Mouse (Mus musculus): ENCODE results near the gene Fbxw16.
"Not testable (repeated sequence)": the region's sequence is repeated elsewhere in the genome, so short reads cannot be mapped to it uniquely, and the experiment has no call there.

Gene Fbxw16

DNA sequence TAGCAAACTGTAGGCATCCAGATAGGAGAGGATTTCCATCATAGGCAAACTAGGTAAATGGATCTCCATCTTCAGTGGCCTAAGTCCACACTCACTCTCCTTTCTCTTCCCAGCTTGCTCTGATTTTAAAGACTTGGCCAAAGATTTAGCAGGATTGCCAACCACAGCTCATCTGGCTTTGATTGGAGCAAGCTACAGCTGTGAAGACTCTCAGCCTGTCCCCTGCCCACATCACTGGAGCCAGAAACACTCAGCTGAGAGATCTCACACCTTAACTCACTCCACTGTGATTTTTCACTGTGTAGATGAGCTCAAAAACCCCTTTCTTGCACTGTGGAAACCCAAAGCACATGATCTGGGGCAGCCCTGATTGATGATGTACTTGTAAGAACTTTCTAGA is at the start of gene Fbxw16:
Fbxw16 (minus strand) TSS at position 101 of the 400 bp plus-strand sequence.
- no peak for DNase-seq

DNA sequence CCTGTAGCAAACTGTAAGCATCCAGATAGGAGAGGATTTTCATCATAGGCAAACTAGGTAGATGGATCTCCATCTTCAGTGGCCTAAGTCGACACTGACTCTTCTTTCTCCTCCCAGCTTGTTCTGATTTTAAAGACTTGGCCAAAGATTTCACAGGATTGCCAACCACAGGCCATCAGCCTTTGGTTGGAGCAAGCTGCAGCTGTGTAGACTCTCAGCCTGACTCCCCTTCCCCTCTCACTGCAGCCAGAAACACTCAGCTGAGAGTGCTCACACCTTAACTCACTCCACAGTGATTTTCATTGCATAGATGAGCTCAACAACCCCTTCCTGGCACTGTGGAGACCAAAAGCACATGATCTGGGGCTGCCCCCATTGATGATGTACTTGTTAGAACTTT is 46.8 kb upstream of the Fbxw16 start, which contains the start of gene Fbxw19:
Fbxw19 (minus strand) TSS at position 101 of the 400 bp plus-strand sequence.
- DNase-seq: not testable (repeated sequence)

DNA sequence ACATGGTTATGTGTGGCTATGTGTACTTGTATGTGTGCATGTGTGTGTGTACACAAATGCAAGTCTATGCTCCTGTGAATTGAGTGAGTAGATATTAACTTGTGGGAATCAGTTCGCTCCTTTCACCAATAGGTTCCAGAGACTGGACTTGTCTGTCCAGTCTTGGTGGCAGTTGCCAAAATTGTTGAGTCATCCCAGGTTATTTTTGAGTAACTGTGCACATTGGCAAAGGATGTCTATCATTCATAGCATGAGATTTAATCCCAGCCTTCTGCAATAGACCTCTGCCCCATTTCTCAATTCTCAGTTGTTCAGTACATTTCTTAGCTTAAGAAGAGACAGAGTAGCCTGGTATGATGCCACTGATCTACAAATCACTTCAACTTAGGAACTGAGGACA is 16.0 kb downstream of the Fbxw16 start:
- DNase-seq: no peak

DNA sequence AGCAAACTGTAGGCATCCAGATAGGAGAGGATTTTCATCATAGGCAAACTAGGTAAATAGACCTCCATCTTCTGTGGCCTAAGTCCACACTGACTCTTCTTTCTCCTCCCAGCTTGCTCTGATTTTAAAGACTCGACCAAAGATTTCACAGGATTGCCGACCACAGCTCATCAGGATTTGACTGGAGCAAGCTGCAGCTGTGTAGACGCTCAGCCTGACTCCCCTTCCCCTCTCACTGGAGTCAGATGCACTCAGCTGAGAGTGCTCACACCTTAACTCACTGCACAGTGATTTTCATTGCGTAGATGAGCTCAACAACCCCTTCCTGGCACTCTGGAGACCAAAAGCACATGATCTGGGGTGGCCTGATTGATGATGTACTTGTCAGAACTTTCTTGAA is 44.7 kb downstream of the Fbxw16 start, which contains the start of gene Fbxw22:
Fbxw22 (minus strand) TSS at position 101 of the 400 bp plus-strand sequence.
- DNase-seq: not testable (repeated sequence)
